Mouse (Mus musculus): ENCODE data around the gene Cdyl2. TPM values are rescaled to one million over a fixed set of nuclear protein-coding genes. Genes with fewer than 3 reads are reported as not detected.

Gene Cdyl2
- total and polyA plus RNA-seq, 3 experiments = not detected

DNA sequence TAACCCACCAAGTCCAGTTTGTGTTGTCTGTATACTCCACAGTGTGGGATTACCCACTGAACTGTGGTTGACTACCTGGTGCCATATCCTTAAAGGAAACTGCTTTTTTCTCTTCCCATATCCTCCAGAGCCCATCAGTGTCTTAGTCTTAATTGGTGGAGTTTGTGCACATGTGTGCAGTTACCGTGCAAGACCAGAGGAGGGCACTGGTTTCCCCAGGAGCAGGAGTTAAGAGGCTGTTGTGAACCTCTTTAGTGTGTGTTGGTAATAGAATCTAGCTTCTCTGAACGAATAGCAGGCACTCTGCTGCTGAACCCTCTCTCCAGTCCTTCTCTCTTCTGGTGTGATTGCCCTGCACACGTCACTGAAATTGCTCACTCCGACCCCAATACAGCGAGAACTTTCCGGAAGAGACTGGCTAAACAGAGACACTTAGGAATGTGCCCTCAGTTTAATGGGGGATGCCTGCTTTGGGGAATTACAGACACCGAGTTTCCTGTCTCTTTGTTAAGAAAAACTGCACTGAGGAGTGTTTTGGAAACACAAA lies 39.1 kb upstream of the Cdyl2 start:
- H3K79me2 ChIP-seq (ENCODE audit: control insufficient read depth, insufficient read depth, low read length, poor library complexity) = no peaks in the 10 kb centered on the region
- H3K27ac ChIP-seq (ENCODE audit: control insufficient read depth, low read depth, low read length) = no peak overlapping the region
- no peaks in the 10 kb centered on the region for H3K36me3 ChIP-seq (ENCODE audit: control insufficient read depth in 1 of 2, insufficient read depth in 2 of 2, low read length in 2 of 2)
- no peaks in the 10 kb centered on the region for H3K4me1 ChIP-seq (ENCODE audit: control insufficient read depth in 1 of 2, insufficient read depth in 2 of 2, low read length in 2 of 2)
- H3K4me3 ChIP-seq (ENCODE audit: control insufficient read depth in 1 of 2, insufficient read depth in 1 of 2, low read depth in 2 of 2, low read length in 2 of 2) = no peak overlapping the region
- H3K27me3 ChIP-seq (ENCODE audit: control insufficient read depth in 1 of 2, insufficient read depth in 2 of 2, low read length in 2 of 2) = no peaks in the 10 kb centered on the region
- H3K9me3 ChIP-seq (replicated peaks; ENCODE audit: insufficient read depth, low read length) = no peaks in the 10 kb centered on the region
- DNase-seq (ENCODE audit: low read depth, low spot score) = no peak
- peak in 1 of 3 experiments; percentile 21; a peak in 2 of 6 replicates for TF ChIP-seq CTCF (IDR thresholded peaks at IDR 0.05 in 2 of 3, conservative IDR thresholded peaks at IDR 0.05 in 1 of 3; ENCODE audit: control insufficient read depth in 1 of 3, insufficient read depth in 1 of 3, low read depth in 2 of 3, low read length in 3 of 3, poor library complexity in 1 of 3, severe bottlenecking in 1 of 3)
- no peak for TF ChIP-seq BHLHE40 (IDR thresholded peaks at IDR 0.05; ENCODE audit: borderline replicate concordance, low read depth, low read length)
- no peak for TF ChIP-seq ZMIZ1 (IDR thresholded peaks at IDR 0.05; ENCODE audit: low read depth, low read length)
- TF ChIP-seq ZC3H11A (IDR thresholded peaks at IDR 0.05; ENCODE audit: low read depth, low read length) = no peak
- H3K9ac ChIP-seq (ENCODE audit: control insufficient read depth, low read depth, low read length, poor library complexity, severe bottlenecking) = no peak overlapping the region

- no peak overlapping the region for H3K9ac ChIP-seq (ENCODE audit: control insufficient read depth, low read depth, low read length, poor library complexity, severe bottlenecking)
- no peaks in the 10 kb centered on the region for H3K79me2 ChIP-seq (ENCODE audit: control insufficient read depth, insufficient read depth, low read length, poor library complexity)
- H3K4me3 ChIP-seq (ENCODE audit: control insufficient read depth in 1 of 2, insufficient read depth in 1 of 2, low read depth in 2 of 2, low read length in 2 of 2) = no peak overlapping the region
- no peaks in the 10 kb centered on the region for H3K36me3 ChIP-seq (ENCODE audit: control insufficient read depth in 1 of 2, insufficient read depth in 2 of 2, low read length in 2 of 2)
- no peaks in the 10 kb centered on the region for H3K9me3 ChIP-seq (replicated peaks; ENCODE audit: insufficient read depth, low read length)
- TF ChIP-seq MAZ (IDR thresholded peaks at IDR 0.05; ENCODE audit: low read depth, low read length) (no peak), CTCF (IDR thresholded peaks at IDR 0.05 in 2 of 3, conservative IDR thresholded peaks at IDR 0.05 in 1 of 3; ENCODE audit: control insufficient read depth in 1 of 3, insufficient read depth in 1 of 3, low read depth in 2 of 3, low read length in 3 of 3, poor library complexity in 1 of 3, severe bottlenecking in 1 of 3) (no peak), SMC3 (IDR thresholded peaks at IDR 0.05; ENCODE audit: low read depth, low read length) (no peak), RCOR1 (IDR thresholded peaks at IDR 0.05; ENCODE audit: low read depth, low read length) (no peak), JUND (IDR thresholded peaks at IDR 0.05; ENCODE audit: low read depth, low read length) (no peak), NRF1 (IDR thresholded peaks at IDR 0.05; ENCODE audit: insufficient read depth, low read depth, low read length, poor library complexity, severe bottlenecking) (no peak), USF1 (IDR thresholded peaks at IDR 0.05; ENCODE audit: low read depth, low read length) (no peak), RAD21 (IDR thresholded peaks at IDR 0.05; ENCODE audit: low read depth, low read length) (no peak), NELFE (IDR thresholded peaks at IDR 0.05; ENCODE audit: low read depth, low read length) (no peak), UBTF (IDR thresholded peaks at IDR 0.05; ENCODE audit: borderline replicate concordance, insufficient read depth, low read depth, low read length) (no peak), MXI1 (IDR thresholded peaks at IDR 0.05; ENCODE audit: low read depth, low read length) (no peak), TBP (IDR thresholded peaks at IDR 0.05; ENCODE audit: low read depth, low read length) (no peak), HCFC1 (IDR thresholded peaks at IDR 0.05; ENCODE audit: low read depth, low read length) (no peak), ZC3H11A (IDR thresholded peaks at IDR 0.05; ENCODE audit: low read depth, low read length) (no peak), CHD2 (IDR thresholded peaks at IDR 0.05; ENCODE audit: low read length) (no peak), ZMIZ1 (IDR thresholded peaks at IDR 0.05; ENCODE audit: low read depth, low read length) (no peak), MAX (IDR thresholded peaks at IDR 0.05; ENCODE audit: low read length) (no peak), EP300 (IDR thresholded peaks at IDR 0.05; ENCODE audit: low read depth in 1 of 2, low read length in 2 of 2) (no peak), E2F4 (IDR thresholded peaks at IDR 0.05; ENCODE audit: borderline replicate concordance, low read depth, low read length) (no peak)
- no peaks in the 10 kb centered on the region for H3K4me1 ChIP-seq (ENCODE audit: control insufficient read depth in 1 of 2, insufficient read depth in 2 of 2, low read length in 2 of 2)
- H3K27me3 ChIP-seq (ENCODE audit: control insufficient read depth in 1 of 2, insufficient read depth in 2 of 2, low read length in 2 of 2) = no peaks in the 10 kb centered on the region
- H3K27ac ChIP-seq (ENCODE audit: control insufficient read depth, low read depth, low read length) = no peak overlapping the region
- DNase-seq (ENCODE audit: low read depth, low spot score) = no peak
Observed at GRCm38 (mm10) chr8:116770756-116771155, 38.0 kb upstream of the Cdyl2 start.

All from MEL (cell line).